Mouse (Mus musculus) mature B cell (primary cell): ENCODE data around the gene Jakmip3.

Experiments used
- in situ Hi-C: fragments of 300-500 bp; cut with MboI; formaldehyde crosslinking; loops from 2 replicates; pipeline ENCODE4 v1.14.3; 2019

The Jakmip3 gene

DNA sequence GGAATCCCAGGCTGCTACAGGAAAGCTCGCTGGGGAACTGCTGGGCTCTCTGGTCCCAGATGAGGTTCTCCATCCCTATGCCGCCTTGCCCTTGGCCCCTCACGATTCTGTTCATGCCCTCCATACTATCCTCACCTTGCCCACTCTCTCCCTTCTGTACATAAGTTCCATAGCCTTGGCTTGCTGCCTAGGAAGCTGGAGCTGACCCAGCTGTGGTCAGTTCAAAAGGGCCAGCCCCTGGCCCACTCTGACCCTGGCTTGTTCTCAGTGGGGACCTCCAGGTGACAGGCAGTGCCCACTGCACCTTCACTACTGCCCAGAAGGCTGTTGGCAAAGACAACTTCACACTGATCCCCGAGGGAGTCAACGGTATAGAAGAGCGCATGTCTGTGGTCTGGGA lies 155.9 kb downstream of the Jakmip3 start:
- in situ Hi-C loops = no loop called here

DNA sequence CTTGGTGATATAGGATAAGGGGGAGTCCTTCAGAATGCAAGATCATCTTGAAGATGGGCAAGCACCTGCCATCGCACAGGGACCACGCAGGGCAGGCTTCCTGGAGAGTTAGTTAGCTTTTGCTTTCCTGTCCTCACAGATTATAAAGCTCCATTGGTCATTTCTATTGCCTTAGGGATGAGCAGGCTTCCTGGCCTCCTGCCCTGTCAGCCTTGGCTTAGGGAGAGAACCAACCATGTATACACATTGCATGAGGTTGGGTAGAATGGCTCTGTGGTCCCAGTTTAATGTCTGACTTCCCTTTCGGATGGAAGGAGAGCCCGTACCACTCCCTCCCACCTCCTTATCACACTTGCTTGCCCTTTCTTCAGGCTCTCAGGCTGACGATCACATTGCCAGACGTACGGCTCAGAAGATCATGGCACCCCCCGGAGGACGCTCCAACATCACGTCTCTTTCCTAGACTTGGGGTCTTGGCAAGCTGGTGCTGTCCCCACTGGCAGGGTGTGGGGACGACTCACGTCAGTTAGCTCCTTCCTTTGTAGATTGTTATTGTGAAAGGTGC lies 160.1 kb downstream of the Jakmip3 start:
- in situ Hi-C loops = no loop called here

DNA sequence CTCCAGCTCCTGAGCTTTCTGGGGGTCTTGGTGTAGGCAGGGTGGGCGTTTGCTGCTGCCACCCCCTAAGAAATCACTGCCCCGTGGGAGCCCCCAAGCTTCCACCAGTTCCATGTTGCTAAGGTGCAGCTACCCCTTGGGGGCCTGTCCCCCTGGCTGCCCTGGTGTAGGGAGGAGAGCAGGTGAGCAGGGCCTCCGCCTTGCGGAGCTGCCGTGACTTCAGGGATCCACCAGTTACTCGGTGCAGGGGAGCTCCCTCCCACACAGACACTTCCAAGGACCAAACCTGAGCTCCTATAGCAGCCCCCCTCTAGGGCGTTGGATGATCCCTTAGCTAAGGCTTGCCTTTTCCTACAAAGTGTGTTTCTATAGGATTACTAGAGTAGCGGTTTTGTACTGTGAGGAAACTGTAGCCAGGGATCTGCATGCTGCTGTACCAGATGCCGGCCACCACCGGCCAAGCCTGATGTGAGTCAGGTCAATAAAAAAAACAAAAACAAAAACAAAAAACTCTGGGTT lies 160.8 kb downstream of the Jakmip3 start:
- in situ Hi-C loops = no loop called here

DNA sequence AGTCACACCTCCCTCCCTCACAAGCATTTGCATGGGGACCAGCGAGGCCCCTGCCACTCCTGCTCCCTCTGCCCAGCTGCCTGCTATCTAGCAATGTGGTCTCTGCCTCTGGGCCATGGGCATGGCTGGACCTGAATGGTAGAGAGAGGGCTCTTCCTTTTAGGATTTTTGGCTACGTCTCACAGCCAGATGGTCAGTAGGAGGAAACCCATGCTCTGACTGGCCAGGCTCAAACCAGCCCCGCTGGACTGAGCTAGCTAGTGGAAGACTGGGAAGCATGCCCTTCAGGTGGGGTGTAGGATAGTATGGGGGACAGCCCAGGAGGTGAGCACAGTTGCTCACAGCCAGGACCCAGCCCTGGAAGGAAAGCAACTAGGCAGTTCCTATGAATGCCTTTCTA lies 161.3 kb downstream of the Jakmip3 start:
- in situ Hi-C loops = no loop called here

DNA sequence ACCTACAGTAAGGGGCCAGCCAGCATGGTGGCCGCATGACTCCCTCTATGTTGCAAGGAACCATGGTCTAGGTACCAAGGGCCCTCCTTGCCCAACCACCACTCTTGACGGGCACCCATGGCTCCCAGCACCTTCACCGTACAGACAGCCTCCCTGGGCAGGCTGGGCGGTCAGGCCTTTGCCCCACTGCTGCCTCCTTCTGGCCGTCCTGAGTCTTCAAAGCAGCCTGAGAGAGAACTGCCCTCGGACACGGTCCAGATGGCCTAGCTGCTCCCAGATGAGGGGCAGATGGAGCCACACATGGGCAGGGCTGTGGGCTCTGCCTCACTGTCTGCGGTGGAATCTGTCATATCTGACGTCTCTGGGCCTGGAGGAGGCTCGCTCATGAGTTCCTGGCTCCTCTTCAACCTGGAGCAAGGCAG lies 163.4 kb downstream of the Jakmip3 start:
- in situ Hi-C loops = no loop called here

DNA sequence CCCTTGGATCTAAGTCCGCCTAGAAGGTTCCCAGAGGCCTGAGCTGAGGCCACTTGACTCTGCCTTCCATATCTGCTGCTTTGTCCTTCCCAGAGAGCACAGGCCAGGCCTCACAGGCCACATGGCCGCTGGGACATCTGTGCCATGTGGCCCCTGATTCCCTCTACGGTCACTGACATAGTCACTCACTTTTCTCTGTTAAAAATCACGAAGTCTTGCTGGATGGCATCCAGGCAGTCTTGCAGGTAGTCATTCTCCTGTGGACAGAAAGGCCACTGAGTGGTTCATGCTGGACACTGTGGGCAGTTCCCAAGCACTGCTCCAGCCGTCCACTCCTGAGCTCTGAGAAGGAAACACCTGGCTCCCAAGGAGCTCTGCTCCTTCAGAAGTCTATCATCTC lies 164.5 kb downstream of the Jakmip3 start:
- in situ Hi-C loops = no loop called here

DNA sequence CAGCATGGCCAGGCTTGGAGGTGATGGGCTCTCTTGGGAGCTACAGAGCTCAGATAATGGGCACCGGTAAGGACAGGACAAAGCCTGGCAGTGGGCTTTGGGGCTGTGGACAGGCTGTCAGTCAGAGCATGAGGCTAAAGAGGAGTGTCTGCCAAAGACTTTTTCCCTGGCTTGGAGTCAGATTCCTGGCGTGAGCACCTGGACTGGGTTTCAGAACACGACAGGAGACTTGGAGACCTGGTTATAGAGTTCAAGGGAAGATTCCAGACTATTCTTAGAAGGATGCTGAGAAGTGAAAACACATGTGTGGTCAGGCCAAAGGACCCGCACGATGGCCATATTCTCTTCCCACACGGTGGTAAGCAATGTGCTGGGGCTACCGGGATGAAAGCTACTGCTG lies 165.2 kb downstream of the Jakmip3 start:
- in situ Hi-C loops = no loop called here

DNA sequence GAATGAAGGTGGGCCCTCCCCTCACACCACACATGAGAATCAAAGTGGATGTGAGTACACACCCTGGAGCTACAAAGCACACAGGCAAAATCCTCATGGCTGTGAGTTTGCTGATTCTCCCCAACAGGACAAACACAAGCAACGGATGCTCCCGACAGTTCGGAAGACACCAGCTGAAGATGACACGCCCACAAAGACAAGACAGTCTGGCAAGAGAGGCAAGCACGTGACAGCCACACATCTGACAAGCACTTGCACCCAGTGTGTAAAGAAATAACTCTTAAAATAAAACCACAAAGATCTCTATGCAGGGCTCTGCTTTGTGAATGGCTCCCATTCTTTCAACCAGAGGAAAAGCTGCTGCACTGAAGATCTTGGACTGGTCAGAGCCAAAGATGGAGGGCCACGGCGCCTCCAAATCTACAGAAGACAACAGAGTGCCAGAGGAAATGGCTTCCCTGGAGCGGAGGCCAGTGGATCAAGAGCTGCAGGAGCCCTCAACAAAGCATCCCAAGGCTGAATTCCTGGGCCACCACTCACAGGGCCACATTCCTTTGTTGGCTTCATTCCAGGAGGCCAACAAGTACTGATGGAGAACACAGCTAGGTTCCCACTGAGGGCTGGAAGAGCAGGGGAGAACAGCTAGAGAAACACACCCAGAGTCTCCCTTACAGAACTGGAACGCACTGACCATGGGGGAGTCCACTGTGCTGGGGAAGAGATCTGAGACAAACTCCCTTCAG lies 167.5 kb downstream of the Jakmip3 start:
- in situ Hi-C loops = no loop called here

DNA sequence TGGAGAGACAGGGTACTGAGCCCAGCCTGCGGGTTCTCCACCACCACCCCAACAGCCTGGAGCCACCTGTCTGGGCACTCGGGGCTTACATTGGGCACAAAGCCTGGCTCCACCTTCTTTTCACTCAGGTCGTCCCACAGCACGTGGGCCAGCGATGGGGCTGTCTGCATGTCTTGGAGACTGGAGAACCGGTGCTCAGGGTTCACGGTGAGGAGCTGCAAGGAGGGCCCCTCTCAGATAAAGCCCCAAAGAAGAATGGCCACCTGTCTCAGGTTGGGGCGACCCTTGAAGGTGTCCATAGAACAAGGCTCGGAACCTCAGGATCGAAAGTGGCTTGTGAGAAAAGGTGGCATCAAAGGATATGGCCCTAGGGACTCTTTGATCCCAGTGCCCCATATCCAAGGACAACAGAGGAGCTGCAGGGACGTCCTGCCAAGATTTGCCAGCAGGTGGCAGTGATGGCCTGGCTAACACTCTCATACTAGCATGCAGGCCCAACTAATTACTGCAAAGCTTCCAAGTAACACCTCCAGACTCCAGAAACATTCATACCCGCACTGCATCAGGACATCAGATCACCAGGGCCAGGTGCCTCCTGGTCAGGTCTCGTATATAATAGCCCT lies 178.7 kb downstream of the Jakmip3 start:
- in situ Hi-C loops = no loop called here

DNA sequence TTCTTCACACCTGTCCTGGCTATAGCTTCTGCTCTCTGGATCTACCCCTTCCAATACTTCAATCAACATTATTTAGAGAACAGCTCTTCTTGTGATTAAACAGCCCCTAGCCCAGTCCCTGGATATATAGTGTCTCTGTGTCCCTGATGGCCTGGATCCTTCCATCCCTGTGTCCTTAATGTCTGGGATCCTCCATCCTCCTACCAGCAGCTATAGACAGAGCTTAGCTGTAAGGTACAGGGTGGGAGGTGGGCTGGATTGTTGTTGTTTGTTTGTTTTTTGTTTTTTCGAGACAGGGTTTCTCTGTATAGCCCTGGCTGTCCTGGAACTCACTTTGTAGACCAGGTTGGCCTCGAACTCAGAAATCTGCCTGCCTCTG lies 179.2 kb downstream of the Jakmip3 start:
- in situ Hi-C loops = no loop called here

DNA sequence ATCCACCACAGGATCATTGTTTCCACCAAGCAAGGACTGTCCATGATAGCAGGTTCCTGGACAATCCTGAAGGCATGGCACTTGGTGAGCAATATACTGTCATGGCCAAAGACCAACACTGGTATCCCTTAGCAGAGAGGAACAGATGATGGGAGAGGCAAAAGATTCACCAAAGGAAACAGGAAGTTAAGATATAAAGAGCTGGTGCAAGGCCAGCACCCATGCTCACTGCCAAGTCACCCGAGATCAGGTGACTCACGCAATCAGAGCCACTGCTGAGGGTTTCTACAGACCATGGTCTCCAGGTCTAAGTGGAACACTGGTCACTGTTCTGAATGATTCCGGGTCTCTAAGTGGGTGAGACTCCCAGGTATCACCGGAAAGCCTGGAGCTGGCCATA lies 185.4 kb downstream of the Jakmip3 start:
- in situ Hi-C loops = no loop called here

DNA sequence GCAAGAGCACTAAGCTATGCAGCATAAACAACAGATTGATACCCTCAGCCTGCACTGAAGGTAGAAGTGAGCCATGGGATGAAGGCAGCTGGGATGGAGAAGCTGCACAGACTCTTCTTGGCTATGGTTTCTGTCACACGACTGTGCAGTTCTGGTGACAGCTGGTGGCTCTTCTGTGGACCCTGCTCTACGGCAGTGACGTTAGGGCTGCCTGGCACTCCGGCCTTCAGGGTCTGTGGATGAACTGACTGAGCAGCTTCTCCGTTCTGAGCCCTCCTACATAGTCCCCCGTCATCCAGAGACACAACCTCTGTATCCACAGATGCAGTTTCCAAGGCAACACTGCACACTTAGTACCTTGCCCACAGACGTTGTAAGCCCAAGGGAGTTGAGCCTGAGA lies 186.0 kb downstream of the Jakmip3 start:
- in situ Hi-C loops = no loop called here

DNA sequence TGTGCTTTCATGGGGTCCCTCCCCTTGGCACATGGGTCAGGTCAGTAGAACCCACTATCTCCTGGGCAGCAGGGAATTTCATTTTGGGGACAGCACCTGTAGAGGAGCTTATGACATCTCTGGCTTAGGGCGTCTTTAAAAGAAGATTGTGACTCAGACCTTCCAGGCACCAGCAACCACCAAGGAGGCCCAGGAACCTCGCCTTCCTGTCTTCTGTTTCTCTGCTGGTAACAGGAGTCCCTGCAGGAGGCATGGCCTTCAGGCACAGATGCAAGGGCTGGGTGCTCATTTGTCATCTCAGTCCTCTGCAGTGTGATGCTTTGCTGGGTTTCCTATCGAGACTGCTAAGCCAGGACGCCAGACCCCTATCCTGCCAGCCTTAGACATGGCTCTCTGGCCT lies 188.5 kb downstream of the Jakmip3 start:
- in situ Hi-C loops = no loop called here

DNA sequence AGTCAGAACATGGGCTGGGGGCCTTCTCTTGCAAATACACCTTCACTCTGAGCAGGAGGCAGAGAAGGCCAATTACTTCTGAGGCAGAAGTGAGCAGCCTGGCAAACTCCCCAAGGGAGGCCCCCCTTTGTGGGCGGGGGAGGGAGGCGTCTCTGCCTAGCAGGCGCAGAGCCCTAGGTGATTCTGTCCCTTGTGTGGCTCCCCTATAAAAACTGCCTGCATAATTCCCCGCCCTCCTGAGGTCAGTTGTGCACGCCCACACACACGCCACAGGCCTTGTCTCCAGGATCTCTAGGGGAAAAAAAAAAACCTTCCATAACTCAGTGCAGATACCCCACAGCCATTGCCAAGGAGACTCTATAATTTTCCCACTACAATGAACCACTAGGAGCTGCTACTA lies 189.8 kb downstream of the Jakmip3 start:
- in situ Hi-C loops = no loop called here

DNA sequence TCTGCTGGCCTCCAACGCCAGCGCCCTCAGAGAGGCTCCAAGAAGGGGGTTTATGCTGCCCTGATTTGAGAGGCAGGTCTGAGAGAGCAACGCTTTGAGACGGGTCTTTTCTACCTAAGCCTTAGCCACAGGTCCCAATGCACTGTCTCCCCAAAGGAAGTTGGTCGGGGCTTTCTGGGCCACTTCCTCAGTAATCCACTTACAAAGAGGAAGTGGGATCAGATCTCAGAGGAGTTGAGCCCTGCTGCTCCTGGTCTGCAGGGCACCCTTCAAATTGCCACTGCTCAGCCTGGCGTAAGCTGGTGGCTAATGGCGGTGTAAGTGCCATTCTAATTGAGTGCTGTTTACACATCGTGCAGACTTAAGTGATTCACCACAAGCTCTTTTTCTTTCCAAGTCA lies 191.0 kb downstream of the Jakmip3 start:
- in situ Hi-C loops = no loop called here

DNA sequence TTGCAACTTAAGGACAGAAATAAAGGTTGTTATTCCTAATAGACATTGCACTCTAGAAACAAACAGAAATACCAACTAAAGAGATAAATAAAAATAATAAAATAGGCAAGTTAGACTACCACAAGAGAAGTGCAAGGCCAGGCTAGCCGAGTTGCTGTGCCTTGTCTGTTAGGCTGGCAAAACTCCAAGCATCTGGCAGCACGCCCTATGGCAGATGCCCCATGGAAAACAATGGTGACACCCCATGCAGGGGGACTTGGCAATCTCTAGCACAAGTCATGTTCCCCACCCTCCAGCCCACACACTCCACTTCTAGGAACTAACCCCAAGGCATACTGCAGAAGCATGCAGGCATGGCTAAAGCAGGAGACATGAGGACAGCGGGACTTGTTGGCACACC lies 192.9 kb downstream of the Jakmip3 start:
- in situ Hi-C loops = no loop called here
